Mouse (Mus musculus) liver, embryonic 11.5 days (tissue): ENCODE measurements around the gene Tjp1. TPM values are rescaled to one million over a fixed set of nuclear protein-coding genes. Genes with fewer than 3 reads are reported as not detected.

Experiments used
- ATAC-seq: fragments of 200-750 bp; cut with Nextera tagmentation; replicated peaks from 2 replicates; pipeline ENCODE4 v1.8.0; 2017; ENCODE audit warnings: moderate number of reproducible peaks, mild to moderate bottlenecking, moderate TSS enrichment, moderate library complexity; ENCODE audit not compliant: low FRiP score
- DNase-seq: peaks from one replicate; pipeline ENCODE4 v3.0.0-alpha.2; 2017; ENCODE audit warnings: low spot score
- H3K27ac ChIP-seq: fragments of 300-500 bp; sonication (generic); 2 replicates; pipeline ENCODE4 v1.5.1; 2014; ENCODE audit warnings: mild to moderate bottlenecking, low read depth, low read length, control low read depth
- H3K27me3 ChIP-seq: fragments of 300-500 bp; sonication (generic); replicated peaks from 2 replicates; pipeline ENCODE4 v1.6.1; 2014; ENCODE audit warnings: low read length, mixed read lengths; ENCODE audit not compliant: control insufficient read depth, insufficient read depth
- H3K36me3 ChIP-seq: fragments of 300-500 bp; sonication (generic); 2 replicates; pipeline ENCODE4 v1.6.1; 2014; ENCODE audit warnings: mild to moderate bottlenecking, low read length, moderate library complexity, mixed read lengths; ENCODE audit not compliant: control insufficient read depth, insufficient read depth
- H3K4me1 ChIP-seq: fragments of 300-500 bp; sonication (generic); replicated peaks from 2 replicates; pipeline ENCODE4 v1.6.1; 2014; ENCODE audit warnings: low read length, mixed read lengths; ENCODE audit not compliant: control insufficient read depth, insufficient read depth
- H3K4me2 ChIP-seq: fragments of 300-500 bp; sonication (generic); 2 replicates; pipeline ENCODE4 v1.6.1; 2014; ENCODE audit warnings: mild to moderate bottlenecking, control low read depth, moderate library complexity
- H3K4me3 ChIP-seq: fragments of 300-500 bp; sonication (generic); 2 replicates; pipeline ENCODE4 v1.5.1; 2014; ENCODE audit warnings: low read depth, low read length, control low read depth
- H3K9ac ChIP-seq: fragments of 300-500 bp; sonication (generic); 2 replicates; pipeline ENCODE4 v1.6.1; 2014; ENCODE audit warnings: low read depth, low read length, control low read depth
- H3K9me3 ChIP-seq: fragments of 300-500 bp; sonication (generic); 2 replicates; pipeline ENCODE4 v1.6.1; 2016; ENCODE audit warnings: low read length, inconsistent platforms, mixed read lengths; ENCODE audit not compliant: control insufficient read depth
- WGBS: fragments of 180-500 bp; shearing (Covaris S2); extraction: QIAGEN DNeasy Blood & Tissue Kit; methylation state at CpG from one replicate; pipeline ENCODE4 v1.1.7; 2014; 5-methylcytosine and 5-hydroxymethylcytosine counted together
- polyA plus RNA-seq: library from polyadenylated mRNA; unstranded; fragments of >200 nt; fragmentation: Nextera tagmentation; extraction: Ambion mirVana; gene quantifications from 2 replicates; pipeline ENCODE4 v1.2.1, GENCODE M21; 2014

Gene Tjp1
- polyA plus RNA-seq, 1 experiment from 2014 or later = 14.4 TPM

GRCm38 (mm10) chr7:65371765-65372164 is 155.8 kb downstream of the Tjp1 start:
- Histone ChIP-seq H3K4me2 (peak overlapping the region; percentile 74), H3K9me3 (no peaks in the 10 kb centered on the region), H3K4me3 (peak overlapping the region; percentile 78), H3K4me1 (peaks cover 10% of the 10 kb centered on the region; the same call in 1 of the 2 replicates), H3K27me3 (peaks cover 40% of the 10 kb centered on the region), H3K36me3 (no peaks in the 10 kb centered on the region), H3K9ac (no peak overlapping the region), H3K27ac (0 out of 2 replicates have a peak overlapping the region, but pooled peaks have one; percentile 85)
- WGBS = 37% methylated on average over 6 of the region's 6 CpGs
- no peak for ATAC-seq
- no peak for DNase-seq

GRCm38 (mm10) chr7:65370787-65371616 is 156.6 kb downstream of the Tjp1 start:
- H3K27me3 ChIP-seq = peaks cover 37% of the 10 kb centered on the region
- peaks cover 10% of the 10 kb centered on the region; the same call in 1 of the 2 replicates for H3K4me1 ChIP-seq
- WGBS = under 1% methylated on average over 89 of the region's 92 CpGs
- no peaks in the 10 kb centered on the region for H3K36me3 ChIP-seq
- DNase-seq (peak; percentile 83), ATAC-seq (peak; percentile 82)
- peak overlapping the region; percentile 85 for H3K27ac ChIP-seq
- H3K4me2 ChIP-seq = peak overlapping the region; percentile 74
- H3K9me3 ChIP-seq = no peaks in the 10 kb centered on the region
- peak overlapping the region; percentile 78 for H3K4me3 ChIP-seq
- peak overlapping the region; percentile 72 for H3K9ac ChIP-seq

GRCm38 (mm10) chr7:65370381-65370786 is 157.2 kb downstream of the Tjp1 start:
- under 1% methylated on average over 43 of the region's 46 CpGs for WGBS
- peak; percentile 30; the same call in 1 of the 2 replicates for ATAC-seq
- Histone ChIP-seq H3K27me3 (peaks cover 34% of the 10 kb centered on the region), H3K4me3 (peak overlapping the region; percentile 78), H3K27ac (peak overlapping the region; percentile 85), H3K36me3 (no peaks in the 10 kb centered on the region), H3K4me1 (peaks cover 10% of the 10 kb centered on the region; the same call in 1 of the 2 replicates), H3K9me3 (no peaks in the 10 kb centered on the region), H3K4me2 (peak overlapping the region; percentile 74), H3K9ac (peak overlapping the region; percentile 72)
- peak; percentile 62 for DNase-seq

GRCm38 (mm10) chr7:65369101-65369500 is 158.5 kb downstream of the Tjp1 start:
- DNase-seq (no peak), ATAC-seq (no peak)
- H3K4me3 ChIP-seq = peak overlapping the region; percentile 23
- H3K4me2 ChIP-seq = peak overlapping the region; percentile 46
- no peaks in the 10 kb centered on the region for H3K36me3 ChIP-seq
- no peak overlapping the region for H3K9ac ChIP-seq
- no peak overlapping the region for H3K27ac ChIP-seq
- H3K9me3 ChIP-seq = no peaks in the 10 kb centered on the region
- H3K4me1 ChIP-seq = peaks cover 10% of the 10 kb centered on the region; the same call in 1 of the 2 replicates
- 55% methylated on average over 5 of the region's 5 CpGs for WGBS
- H3K27me3 ChIP-seq = peaks cover 25% of the 10 kb centered on the region

GRCm38 (mm10) chr7:65367386-65368245 is 160.0 kb downstream of the Tjp1 start:
- H3K27ac ChIP-seq = no peak overlapping the region
- peaks cover 10% of the 10 kb centered on the region; the same call in 1 of the 2 replicates for H3K4me1 ChIP-seq
- H3K4me2 ChIP-seq = no peak overlapping the region; the same call in 1 of the 2 replicates
- no peaks in the 10 kb centered on the region for H3K9me3 ChIP-seq
- H3K9ac ChIP-seq = no peak overlapping the region
- no peaks in the 10 kb centered on the region for H3K36me3 ChIP-seq
- peaks cover 21% of the 10 kb centered on the region for H3K27me3 ChIP-seq
- H3K4me3 ChIP-seq = no peak overlapping the region
- 71% methylated on average over 16 of the region's 16 CpGs for WGBS
- DNase-seq (no peak), ATAC-seq (no peak)

GRCm38 (mm10) chr7:65366153-65366552 is 161.4 kb downstream of the Tjp1 start:
- no peak overlapping the region for H3K4me2 ChIP-seq
- DNase-seq (no peak), ATAC-seq (no peak)
- H3K27ac ChIP-seq = no peak overlapping the region
- 12% methylated on average over 1 of the region's 1 CpGs for WGBS
- no peak overlapping the region for H3K4me3 ChIP-seq
- H3K27me3 ChIP-seq = peaks cover 16% of the 10 kb centered on the region
- H3K4me1 ChIP-seq = peaks cover 10% of the 10 kb centered on the region; the same call in 1 of the 2 replicates
- no peaks in the 10 kb centered on the region for H3K9me3 ChIP-seq
- H3K9ac ChIP-seq = no peak overlapping the region
- H3K36me3 ChIP-seq = no peaks in the 10 kb centered on the region

GRCm38 (mm10) chr7:65365560-65365959 is 162.0 kb downstream of the Tjp1 start:
- H3K27me3 ChIP-seq = peaks cover 12% of the 10 kb centered on the region
- 82% methylated on average over 4 of the region's 4 CpGs for WGBS
- no peak for DNase-seq

GRCm38 (mm10) chr7:65360278-65360677 is 167.3 kb downstream of the Tjp1 start:
- Histone ChIP-seq H3K36me3 (no peaks in the 10 kb centered on the region), H3K27ac (no peak overlapping the region), H3K9me3 (no peaks in the 10 kb centered on the region), H3K4me3 (no peak overlapping the region), H3K4me1 (peaks cover 2% of the 10 kb centered on the region; the same call in 1 of the 2 replicates), H3K27me3 (no peaks in the 10 kb centered on the region), H3K4me2 (no peak overlapping the region), H3K9ac (no peak overlapping the region)
- DNase-seq (no peak), ATAC-seq (no peak)
- 65% methylated on average over 3 of the region's 3 CpGs for whole genome bisulfite sequencing

More at GRCm38 (mm10) chr7:65365560-65365959, 162.0 kb downstream of the Tjp1 start:
- H3K9ac ChIP-seq = no peak overlapping the region
- H3K27ac ChIP-seq = no peak overlapping the region
- ATAC-seq = no peak
- peaks cover 10% of the 10 kb centered on the region; the same call in 1 of the 2 replicates for H3K4me1 ChIP-seq
- no peaks in the 10 kb centered on the region for H3K9me3 ChIP-seq
- no peak overlapping the region for H3K4me2 ChIP-seq
- no peak overlapping the region for H3K4me3 ChIP-seq
- H3K36me3 ChIP-seq = no peaks in the 10 kb centered on the region
